Mouse (Mus musculus): Measurements from ENCODE around the gene Pdss2. TPM values are rescaled to one million over a fixed set of nuclear protein-coding genes. Genes with fewer than 3 reads are reported as not detected.
A peak's percentile ranks its signal among the peaks of the same experiment; 100 is the strongest.

Gene Pdss2
- polyA plus RNA-seq, 1 experiment from 2014 or later = 17.8 TPM

DNA sequence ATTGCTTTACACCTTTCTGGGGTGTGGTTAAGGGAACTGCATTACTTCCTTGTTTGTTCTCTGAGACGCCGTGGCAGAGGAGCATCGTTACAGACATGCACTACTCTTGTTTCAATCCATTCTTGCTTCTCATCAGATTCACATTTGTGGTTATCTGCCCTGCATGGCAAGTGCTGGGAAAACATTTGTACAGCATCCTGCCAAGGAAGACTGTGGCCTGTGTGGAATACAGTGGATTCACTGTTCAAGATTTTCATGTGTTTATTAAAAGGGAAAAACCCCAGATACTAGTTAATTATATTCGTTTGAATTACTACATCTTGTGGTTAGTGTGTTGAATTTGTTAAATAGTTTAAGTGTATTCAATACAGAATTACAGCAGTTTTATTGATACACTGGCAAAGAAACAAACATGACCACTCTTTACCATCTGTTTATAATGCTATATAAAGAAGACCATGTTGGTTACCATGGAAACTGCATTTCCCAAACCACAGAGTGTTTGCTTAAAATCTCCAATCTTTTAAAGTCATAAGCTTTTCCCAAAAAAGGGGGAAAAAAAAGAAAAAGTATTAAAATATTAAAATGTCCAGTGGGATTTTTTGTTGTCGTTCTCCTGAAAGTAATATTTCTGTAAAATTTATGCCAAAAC, 58.5 kb downstream of the Pdss2 start:
- H3K4me1 ChIP-seq (replicated peaks) = peaks cover 22% of the 10 kb centered on the region
- no peak for ATAC-seq
- H3K27ac ChIP-seq = 0 out of 2 replicates have a peak overlapping the region, but pooled peaks have one; percentile 41
- no peak overlapping the region for H3K4me3 ChIP-seq (replicated peaks)
- no peak overlapping the region for H3K9ac ChIP-seq (replicated peaks)
- WGBS = 88% methylated on average over 5 of the region's 5 CpGs
- H3K9me3 ChIP-seq = no peaks in the 10 kb centered on the region
- H3K27me3 ChIP-seq = no peaks in the 10 kb centered on the region
- H3K4me2 ChIP-seq (replicated peaks) = no peak overlapping the region
- no peaks in the 10 kb centered on the region for H3K36me3 ChIP-seq

DNA sequence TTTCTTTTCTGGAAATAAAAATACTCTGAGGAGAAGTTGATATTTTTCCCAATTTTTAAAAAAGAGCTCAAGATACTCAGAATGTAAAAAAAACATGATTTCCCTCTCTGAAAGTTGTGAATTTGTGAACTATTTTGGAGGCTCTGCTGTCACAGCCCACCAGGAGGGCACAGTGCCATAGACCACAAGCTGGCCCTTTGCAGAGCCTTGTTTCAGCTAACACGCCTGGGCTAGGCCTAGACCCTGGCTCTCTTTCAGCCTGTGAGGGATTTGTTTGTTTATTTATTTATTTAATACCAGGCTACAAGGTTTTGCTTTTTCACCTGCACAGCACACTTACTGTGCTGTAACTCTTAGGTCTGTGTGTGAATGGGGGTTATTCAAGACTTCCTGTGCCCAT, 64.3 kb downstream of the Pdss2 start:
- Histone ChIP-seq H3K4me3 (replicated peaks) (no peak overlapping the region), H3K4me2 (replicated peaks) (no peak overlapping the region), H3K9me3 (no peaks in the 10 kb centered on the region), H3K9ac (replicated peaks) (no peak overlapping the region), H3K27me3 (no peaks in the 10 kb centered on the region), H3K4me1 (replicated peaks) (peaks cover 9% of the 10 kb centered on the region; the same call in 1 of the 2 replicates), H3K27ac (no peak overlapping the region), H3K36me3 (no peaks in the 10 kb centered on the region)
- ATAC-seq = no peak
- WGBS = 78% methylated on average over 1 of the region's 1 CpGs

DNA sequence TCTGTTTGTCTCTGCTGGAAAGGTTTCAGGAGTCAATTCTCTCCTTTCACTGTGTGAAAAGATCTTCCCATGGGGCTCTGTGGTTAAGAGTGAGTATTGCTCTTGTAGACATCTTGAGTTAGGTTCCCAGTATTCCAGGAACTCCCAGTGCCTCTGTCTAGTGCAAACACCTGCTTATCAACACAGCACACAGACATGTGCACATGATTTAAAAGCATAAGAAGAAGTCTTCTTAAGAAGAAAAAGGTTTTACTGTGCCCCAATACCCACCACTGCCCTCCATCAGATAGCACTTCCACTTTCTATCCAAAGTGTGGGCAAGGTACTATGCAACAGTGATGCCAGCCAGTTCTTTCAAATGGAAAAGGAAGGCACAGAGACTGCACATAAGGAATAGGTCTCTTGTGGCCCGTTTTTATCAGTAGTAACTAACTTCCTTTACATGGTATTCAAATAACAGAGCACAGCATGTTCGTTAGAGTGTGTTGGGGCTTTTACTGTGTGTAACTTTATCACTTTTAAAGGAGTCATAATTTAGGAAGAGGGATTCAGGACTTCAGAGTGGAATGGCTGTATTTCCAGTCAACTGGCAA, 69.4 kb downstream of the Pdss2 start:
- H3K9ac ChIP-seq (replicated peaks) = no peak overlapping the region
- 86% methylated on average over 2 of the region's 2 CpGs for WGBS
- no peaks in the 10 kb centered on the region for H3K36me3 ChIP-seq
- peaks cover 9% of the 10 kb centered on the region for H3K4me1 ChIP-seq (replicated peaks)
- H3K4me3 ChIP-seq (replicated peaks) = no peak overlapping the region
- no peaks in the 10 kb centered on the region for H3K9me3 ChIP-seq
- H3K4me2 ChIP-seq (replicated peaks) = no peak overlapping the region
- H3K27ac ChIP-seq = no peak overlapping the region
- no peak for ATAC-seq
- no peaks in the 10 kb centered on the region for H3K27me3 ChIP-seq

DNA sequence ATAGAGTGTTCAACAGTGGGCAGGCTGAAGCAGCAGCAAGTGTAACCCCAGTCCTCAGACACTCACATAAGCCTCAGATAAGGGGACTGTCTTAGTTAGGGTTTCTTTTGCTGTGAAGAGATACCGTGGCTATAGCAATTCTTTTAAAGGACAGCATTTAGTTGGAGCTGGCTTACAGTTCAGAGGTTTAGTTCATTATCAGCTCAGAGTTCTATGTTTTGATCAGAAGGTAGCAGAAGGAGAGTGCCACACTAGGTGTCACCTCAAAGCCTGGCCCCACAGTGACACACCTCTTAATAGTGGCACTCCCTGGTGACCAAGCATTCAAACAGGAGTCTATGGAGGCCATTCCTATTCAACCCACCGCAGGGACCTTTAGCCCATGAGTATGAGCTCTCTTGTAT, 70.0 kb downstream of the Pdss2 start:
- 93% methylated on average over 2 of the region's 2 CpGs for WGBS
- H3K4me2 ChIP-seq (replicated peaks) = no peak overlapping the region
- ATAC-seq = no peak

DNA sequence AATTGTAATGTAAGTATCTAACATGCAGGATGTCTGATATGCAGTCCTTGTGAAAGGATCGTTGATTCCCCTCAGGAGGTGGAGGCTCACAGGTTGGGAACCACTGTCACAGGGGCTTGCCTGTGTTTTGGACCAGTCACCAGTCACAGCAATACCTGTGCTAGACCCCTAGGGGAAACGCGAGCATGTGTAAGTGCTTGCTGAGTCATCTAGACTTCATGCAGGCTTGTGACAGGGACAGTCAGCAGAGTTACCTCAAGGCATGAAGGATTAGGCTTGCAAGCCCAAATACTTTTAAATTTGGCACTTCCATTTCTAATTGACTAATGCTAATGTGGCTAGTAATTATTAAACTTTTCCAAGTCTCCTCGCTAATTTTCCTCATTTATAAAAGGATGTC, 71.2 kb downstream of the Pdss2 start:
- 84% methylated on average over 4 of the region's 4 CpGs for WGBS
- no peaks in the 10 kb centered on the region; the same call in 1 of the 2 replicates for H3K4me1 ChIP-seq (replicated peaks)
- no peak for ATAC-seq

More for the DNA sequence above, 70.0 kb downstream of the Pdss2 start:
- no peaks in the 10 kb centered on the region for H3K27me3 ChIP-seq
- peaks cover 9% of the 10 kb centered on the region for H3K4me1 ChIP-seq (replicated peaks)
- H3K4me3 ChIP-seq (replicated peaks) = no peak overlapping the region
- no peaks in the 10 kb centered on the region for H3K36me3 ChIP-seq
- H3K9me3 ChIP-seq = no peaks in the 10 kb centered on the region
- no peak overlapping the region for H3K27ac ChIP-seq
- no peak overlapping the region for H3K9ac ChIP-seq (replicated peaks)

DNA sequence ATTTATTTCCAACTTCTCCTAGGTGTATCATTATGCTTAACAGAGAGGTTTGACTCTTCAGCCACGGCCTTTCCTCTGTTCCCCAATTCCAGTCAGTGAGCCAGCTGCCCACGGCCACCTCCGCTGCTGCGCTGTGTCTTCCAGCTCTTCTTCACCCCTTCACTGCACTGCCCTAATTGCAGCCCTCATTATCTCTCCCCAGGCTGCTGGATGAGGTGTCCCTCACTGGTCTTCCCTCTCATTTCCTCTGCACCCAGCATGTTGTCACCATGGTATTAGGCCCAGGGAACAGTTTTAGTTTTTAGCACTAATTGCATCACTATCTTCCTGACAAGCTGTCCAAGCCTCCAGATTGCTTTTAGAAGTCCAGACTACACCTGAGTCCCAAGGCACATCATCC, 73.0 kb downstream of the Pdss2 start:
- no peak overlapping the region for H3K4me3 ChIP-seq (replicated peaks)
- no peak overlapping the region for H3K9ac ChIP-seq (replicated peaks)
- H3K27ac ChIP-seq = 0 out of 2 replicates have a peak overlapping the region, but pooled peaks have one; percentile 45
- H3K27me3 ChIP-seq = no peaks in the 10 kb centered on the region
- 76% methylated on average over 4 of the region's 4 CpGs for WGBS
- no peak overlapping the region for H3K4me2 ChIP-seq (replicated peaks)
- H3K9me3 ChIP-seq = no peaks in the 10 kb centered on the region
- ATAC-seq = peak; percentile 76; the same call in 1 of the 2 replicates
- no peaks in the 10 kb centered on the region for H3K36me3 ChIP-seq
- H3K4me1 ChIP-seq (replicated peaks) = no peaks in the 10 kb centered on the region; the same call in 1 of the 2 replicates

More for the DNA sequence above, 71.2 kb downstream of the Pdss2 start:
- H3K27me3 ChIP-seq = no peaks in the 10 kb centered on the region
- no peak overlapping the region for H3K4me2 ChIP-seq (replicated peaks)
- H3K27ac ChIP-seq = no peak overlapping the region
- no peak overlapping the region for H3K9ac ChIP-seq (replicated peaks)
- H3K4me3 ChIP-seq (replicated peaks) = no peak overlapping the region
- H3K36me3 ChIP-seq = no peaks in the 10 kb centered on the region
- H3K9me3 ChIP-seq = no peaks in the 10 kb centered on the region

DNA sequence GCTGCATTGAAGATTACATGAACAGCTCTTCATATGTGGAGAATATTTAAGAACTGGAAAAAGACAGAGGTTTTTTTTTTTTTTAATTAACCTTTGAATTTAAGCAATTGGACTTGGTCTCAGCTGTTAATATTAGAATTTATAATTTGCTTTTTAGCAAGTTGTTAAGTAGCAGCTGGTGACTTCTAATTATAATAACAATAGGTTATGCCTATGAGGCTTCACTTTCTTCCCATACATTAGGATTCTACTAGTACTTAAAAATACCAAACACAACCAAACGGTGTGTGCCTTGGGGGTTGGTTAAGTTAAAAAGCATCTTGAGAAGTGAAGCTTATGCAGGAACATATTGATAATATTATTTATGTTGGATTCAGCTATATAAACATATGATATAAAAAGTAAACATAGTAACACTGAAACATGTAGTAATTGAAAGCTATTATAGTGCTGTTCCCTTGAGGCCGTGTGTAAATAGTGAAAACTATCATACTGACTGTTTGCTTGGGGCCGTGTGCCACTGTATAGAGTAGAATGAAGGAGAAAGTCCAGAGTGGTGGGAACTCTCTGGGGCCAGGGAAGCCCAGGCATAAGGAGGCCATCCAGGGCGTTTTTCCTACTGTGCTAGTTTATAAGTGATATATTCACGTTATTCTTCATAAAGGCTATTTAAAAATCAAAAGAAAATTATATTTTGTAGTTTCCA, 87.0 kb downstream of the Pdss2 start:
- Histone ChIP-seq H3K27me3 (no peaks in the 10 kb centered on the region), H3K27ac (no peak overlapping the region), H3K4me1 (replicated peaks) (peaks cover 22% of the 10 kb centered on the region), H3K36me3 (no peaks in the 10 kb centered on the region), H3K9me3 (no peaks in the 10 kb centered on the region), H3K4me2 (replicated peaks) (no peak overlapping the region), H3K4me3 (replicated peaks) (no peak overlapping the region), H3K9ac (replicated peaks) (no peak overlapping the region)
- ATAC-seq = no peak
- 63% methylated on average over 5 of the region's 5 CpGs for WGBS

DNA sequence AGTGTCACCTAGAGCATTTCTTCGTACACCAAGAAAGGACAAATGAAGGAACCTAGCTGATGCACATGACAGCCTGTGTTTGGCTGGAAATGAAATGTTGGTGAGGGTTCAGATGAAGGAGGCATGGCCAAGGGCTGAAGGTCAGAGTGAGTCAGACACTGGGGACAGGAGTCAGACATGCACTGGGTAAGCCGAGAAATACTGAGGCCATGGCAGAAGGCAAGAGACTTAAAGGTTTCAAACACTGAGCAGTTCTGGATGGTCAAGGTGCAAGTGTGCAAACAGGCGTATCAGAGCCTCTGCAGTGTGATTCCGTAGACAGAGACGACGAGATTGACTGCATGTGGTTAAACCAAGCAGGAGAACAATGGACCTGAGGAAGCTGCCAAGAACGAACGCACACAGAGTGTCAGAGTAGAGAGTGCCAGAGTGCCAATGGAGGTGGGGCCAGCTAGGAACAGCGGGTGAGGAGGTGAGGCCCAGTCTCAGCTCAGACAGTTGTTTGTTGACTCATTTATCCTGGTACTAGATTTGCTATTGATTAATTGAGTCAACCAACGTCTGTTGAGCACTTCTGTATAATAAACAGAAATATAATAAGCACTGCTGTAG, 89.6 kb downstream of the Pdss2 start:
- Histone ChIP-seq H3K36me3 (no peaks in the 10 kb centered on the region), H3K4me3 (replicated peaks) (no peak overlapping the region), H3K4me2 (replicated peaks) (no peak overlapping the region), H3K27me3 (no peaks in the 10 kb centered on the region), H3K27ac (no peak overlapping the region), H3K9ac (replicated peaks) (no peak overlapping the region), H3K4me1 (replicated peaks) (peaks cover 22% of the 10 kb centered on the region), H3K9me3 (no peaks in the 10 kb centered on the region)
- 55% methylated on average over 10 of the region's 10 CpGs for WGBS
- no peak for ATAC-seq

DNA sequence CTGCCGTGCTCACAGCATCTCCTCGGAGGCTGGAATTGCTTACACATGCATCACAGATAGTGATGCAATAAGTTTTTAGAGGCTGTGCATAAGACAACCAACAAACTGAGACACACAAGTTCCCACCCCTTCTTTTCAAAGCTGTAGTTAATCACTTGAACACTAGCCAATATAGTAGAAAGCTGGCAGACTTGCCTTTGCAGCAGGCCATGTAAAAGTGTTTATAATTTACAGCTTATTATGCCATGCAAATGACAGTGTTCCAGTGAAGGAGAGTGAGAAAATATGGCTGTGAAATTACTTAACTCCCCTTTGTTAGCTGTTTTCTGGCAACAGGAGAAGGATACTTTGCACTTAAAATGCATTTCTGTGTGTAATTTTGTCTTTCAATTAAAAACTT, 90.9 kb downstream of the Pdss2 start:
- H3K9me3 ChIP-seq = no peaks in the 10 kb centered on the region
- no peak overlapping the region for H3K9ac ChIP-seq (replicated peaks)
- no peak for ATAC-seq
- peaks cover 23% of the 10 kb centered on the region for H3K4me1 ChIP-seq (replicated peaks)
- H3K4me3 ChIP-seq (replicated peaks) = no peak overlapping the region
- WGBS = 67% methylated on average over 2 of the region's 2 CpGs
- H3K27ac ChIP-seq = no peak overlapping the region
- H3K4me2 ChIP-seq (replicated peaks) = no peak overlapping the region
- H3K36me3 ChIP-seq = no peaks in the 10 kb centered on the region
- H3K27me3 ChIP-seq = no peaks in the 10 kb centered on the region

DNA sequence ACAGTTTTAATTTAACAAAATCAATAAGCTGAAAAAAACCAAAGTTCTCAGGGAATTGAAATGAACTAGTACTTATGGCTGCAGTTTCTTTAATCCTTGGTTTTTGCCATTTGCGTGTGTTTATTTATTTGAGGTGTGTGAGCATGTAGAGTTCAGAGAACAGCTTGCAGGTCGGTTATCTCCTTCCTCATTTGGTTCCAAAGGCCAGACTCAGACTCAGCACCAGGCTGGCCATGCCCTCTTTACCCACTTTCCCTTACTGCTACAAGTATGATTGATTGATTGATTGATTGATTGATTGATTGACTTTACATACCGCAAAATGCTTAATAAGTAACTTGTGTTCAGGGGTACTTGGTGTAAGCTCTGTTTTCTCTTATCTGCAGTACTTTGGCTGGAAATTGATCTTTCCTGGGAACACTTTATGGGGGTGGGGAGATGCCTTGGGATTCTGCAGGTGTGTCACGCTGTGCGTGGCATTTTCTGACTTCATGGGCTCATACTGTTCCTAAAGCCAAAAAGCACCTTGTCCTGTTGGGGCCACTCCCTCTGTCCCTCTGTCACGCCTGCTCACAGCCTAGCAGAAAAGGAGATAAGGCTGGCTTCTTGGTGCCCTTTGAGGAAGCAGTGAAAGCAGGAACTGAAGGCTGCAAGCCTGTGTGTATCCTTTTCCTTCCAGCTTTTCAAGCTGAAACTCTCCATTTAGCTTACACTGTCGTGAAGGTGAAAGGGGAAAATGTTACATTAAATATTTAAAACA, 91.6 kb downstream of the Pdss2 start:
- H3K4me3 ChIP-seq (replicated peaks) = no peak overlapping the region
- WGBS = 76% methylated on average over 7 of the region's 7 CpGs
- no peak overlapping the region for H3K27ac ChIP-seq
- no peaks in the 10 kb centered on the region for H3K27me3 ChIP-seq
- H3K4me2 ChIP-seq (replicated peaks) = no peak overlapping the region
- no peaks in the 10 kb centered on the region for H3K9me3 ChIP-seq
- ATAC-seq = no peak
- no peaks in the 10 kb centered on the region for H3K36me3 ChIP-seq
- H3K9ac ChIP-seq (replicated peaks) = no peak overlapping the region
- H3K4me1 ChIP-seq (replicated peaks) = peaks cover 30% of the 10 kb centered on the region

DNA sequence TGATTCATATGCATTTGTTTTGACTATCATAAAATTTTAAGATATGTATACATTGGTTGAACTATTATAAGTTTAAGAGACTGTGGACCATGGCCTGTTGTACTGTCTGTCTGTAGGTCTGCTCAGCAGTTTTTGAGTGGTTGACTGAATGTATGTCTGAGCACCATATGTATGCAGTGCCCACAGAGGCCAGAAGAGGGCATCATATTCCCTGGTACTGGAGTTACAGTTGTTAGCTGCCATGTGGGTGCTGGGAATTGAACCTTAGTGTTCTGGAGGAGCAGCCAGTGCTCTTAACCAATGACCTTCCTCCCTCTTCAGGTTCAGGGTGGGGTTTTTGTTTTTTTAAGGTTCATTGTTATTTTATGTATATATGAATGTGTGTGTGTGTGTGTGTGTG, 93.9 kb downstream of the Pdss2 start:
- no peaks in the 10 kb centered on the region for H3K36me3 ChIP-seq
- H3K4me3 ChIP-seq (replicated peaks) = no peak overlapping the region
- H3K9me3 ChIP-seq = no peaks in the 10 kb centered on the region
- no peak overlapping the region for H3K9ac ChIP-seq (replicated peaks)
- H3K4me1 ChIP-seq (replicated peaks) = peaks cover 27% of the 10 kb centered on the region
- ATAC-seq = no peak
- H3K4me2 ChIP-seq (replicated peaks) = no peak overlapping the region
- H3K27ac ChIP-seq = no peak overlapping the region
- H3K27me3 ChIP-seq = no peaks in the 10 kb centered on the region

Data from midbrain, embryonic 13.5 days (tissue).